Mouse (Mus musculus): Measurements from ENCODE around the gene Trmt44.

- no peak for TF ChIP-seq FLI1 (IDR thresholded peaks at IDR 0.05; ENCODE audit: low read length)
- no peak for TF ChIP-seq GATA1 (IDR thresholded peaks at IDR 0.05; ENCODE audit: borderline replicate concordance, low read length)
These were observed 33.7 kb upstream of the Trmt44 start for GRCm38 (mm10) chr5:35608559-35608958.

Data from megakaryocyte, embryonic 14.5 days (primary cell).